Comparison of ENCODE assay signal across 26 mouse cellular contexts in the genomic region with DNA sequence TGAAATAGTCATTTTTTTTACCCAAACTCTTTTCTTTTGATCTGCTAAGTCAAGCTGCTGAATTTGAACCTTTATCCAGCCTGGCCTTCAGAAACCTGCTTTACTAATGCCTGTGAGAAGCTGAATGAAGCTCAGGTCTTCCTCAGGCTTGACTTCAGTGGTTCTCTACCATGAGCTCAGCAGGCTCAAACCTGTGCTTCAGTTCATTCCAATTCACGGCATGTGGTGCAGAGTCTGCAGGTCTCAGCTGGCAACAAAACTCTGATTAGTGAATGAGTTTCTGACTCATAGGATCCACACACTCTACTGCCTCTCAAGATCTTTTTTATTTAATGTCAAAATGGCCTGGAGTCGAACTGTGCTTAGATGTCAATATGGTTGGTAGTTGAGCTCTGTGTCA.
A peak's percentile ranks its signal among the peaks of the same experiment; 100 is the strongest.
DNase-seq lines count a peak whose midpoint lies in the region; ATAC-seq and TF ChIP-seq lines count a peak whose summit lies in the region.
"Had no signal": no experiment of that assay in that cellular context is flagged by ENCODE, and none has a peak within 500 bp of the region (broad histone marks: within the 10 kb centered on the region; RNA-seq: fewer than 3 reads in every experiment).

No protein-coding gene starts in this region.

- no peak overlapping the region for H3K27ac ChIP-seq in hindbrain, postnatal 0 days
- no peak overlapping the region for H3K27ac ChIP-seq in hindbrain, embryonic 14.5 days
- H3K27ac ChIP-seq: forebrain, embryonic 13.5 days; heart, embryonic 13.5 days; hindbrain, embryonic 15.5 days; kidney, embryonic 15.5 days; limb, embryonic 10.5 days; limb, embryonic 15.5 days; liver, embryonic 13.5 days; macrophage; midbrain, embryonic 15.5 days had no signal

- H3K4me3 ChIP-seq in hindbrain, postnatal 0 days (ENCODE audit: low read length), result no peak overlapping the region
- H3K4me3 ChIP-seq in hindbrain, embryonic 14.5 days (replicated peaks; ENCODE audit: low read length), result no peak overlapping the region
- H3K4me3 ChIP-seq: forebrain, embryonic 13.5 days; heart, embryonic 13.5 days; hindbrain, embryonic 15.5 days; kidney, embryonic 15.5 days; limb, embryonic 10.5 days; limb, embryonic 15.5 days; liver, embryonic 13.5 days; midbrain, embryonic 15.5 days had no signal

- no peaks in the 10 kb centered on the region for H3K27me3 ChIP-seq in hindbrain, postnatal 0 days (ENCODE audit: insufficient read depth, low read length)
- H3K27me3 ChIP-seq in hindbrain, embryonic 14.5 days (ENCODE audit: control insufficient read depth, insufficient read depth, low read length), result no peaks in the 10 kb centered on the region
- H3K27me3 ChIP-seq: forebrain, embryonic 13.5 days; heart, embryonic 13.5 days; hindbrain, embryonic 15.5 days; kidney, embryonic 15.5 days; limb, embryonic 15.5 days; liver, embryonic 13.5 days; midbrain, embryonic 15.5 days had no signal

- TF ChIP-seq CTCF in hindbrain, postnatal 0 days (IDR thresholded peaks at IDR 0.05; ENCODE audit: low read depth), result no peak

- H3K4me2 ChIP-seq in hindbrain, postnatal 0 days (ENCODE audit: low read depth, low read length), result no peak overlapping the region
- no peak overlapping the region for H3K4me2 ChIP-seq in hindbrain, embryonic 14.5 days (replicated peaks)
- H3K4me2 ChIP-seq: forebrain, embryonic 13.5 days; heart, embryonic 13.5 days; hindbrain, embryonic 15.5 days; kidney, embryonic 15.5 days; limb, embryonic 15.5 days; liver, embryonic 13.5 days; midbrain, embryonic 15.5 days had no signal

- no peaks in the 10 kb centered on the region for H3K4me1 ChIP-seq in hindbrain, postnatal 0 days (ENCODE audit: insufficient read depth, low read length)
- no peaks in the 10 kb centered on the region for H3K4me1 ChIP-seq in hindbrain, embryonic 14.5 days (replicated peaks; ENCODE audit: control insufficient read depth, insufficient read depth, low read length)
- H3K4me1 ChIP-seq: forebrain, embryonic 13.5 days; heart, embryonic 13.5 days; hindbrain, embryonic 15.5 days; limb, embryonic 10.5 days; limb, embryonic 15.5 days; liver, embryonic 13.5 days; midbrain, embryonic 15.5 days had no signal

- H3K36me3 ChIP-seq in hindbrain, postnatal 0 days (ENCODE audit: insufficient read depth, low read length), result no peaks in the 10 kb centered on the region
- no peaks in the 10 kb centered on the region for H3K36me3 ChIP-seq in hindbrain, embryonic 14.5 days (replicated peaks; ENCODE audit: control insufficient read depth, insufficient read depth)
- H3K36me3 ChIP-seq: heart, embryonic 13.5 days; hindbrain, embryonic 15.5 days; kidney, embryonic 15.5 days; limb, embryonic 10.5 days; limb, embryonic 15.5 days; liver, embryonic 13.5 days; midbrain, embryonic 15.5 days had no signal

- H3K9me3 ChIP-seq in hindbrain, postnatal 0 days (ENCODE audit: low read length), result no peaks in the 10 kb centered on the region
- no peaks in the 10 kb centered on the region for H3K9me3 ChIP-seq in hindbrain, embryonic 14.5 days (ENCODE audit: control insufficient read depth, low read length)
- H3K9me3 ChIP-seq: forebrain, embryonic 13.5 days; heart, embryonic 13.5 days; hindbrain, embryonic 15.5 days; kidney, embryonic 15.5 days; limb, embryonic 10.5 days; limb, embryonic 15.5 days; liver, embryonic 13.5 days; midbrain, embryonic 15.5 days had no signal

- DNase-seq in hindbrain, postnatal 0 days (ENCODE audit: low spot score), result peak; percentile 11
- no peak for DNase-seq in hindbrain, embryonic 14.5 days (ENCODE audit: low spot score)
- DNase-seq in cerebellum, adult 11 months, result peak; percentile 36
- DNase-seq in cerebellum, adult 9-10 months, result peak; percentile 70
- DNase-seq in cerebellum, postnatal 36 days, result peak; percentile 38 to 54
- no peak for DNase-seq in kidney, postnatal 4 days
- no peak for DNase-seq in testis, postnatal 10 days (ENCODE audit: low spot score)
- DNase-seq: adrenal gland, postnatal 36 days; gastrocnemius, postnatal 10 days; heart, postnatal 10 days; kidney, adult 18-20 months; kidney, postnatal 25 days; liver, embryonic 13.5 days; lung, adult 2 months; lung, postnatal 10 days; spleen, adult 18-20 months; thymus, adult 2 months; thymus, postnatal 4 days had no signal

- ATAC-seq in hindbrain, postnatal 0 days, result no peak
- no peak for ATAC-seq in hindbrain, embryonic 14.5 days (ENCODE audit: low FRiP score)
- ATAC-seq: forebrain, embryonic 13.5 days; midbrain, embryonic 15.5 days had no signal

- no peak overlapping the region for H3K9ac ChIP-seq in hindbrain, postnatal 0 days (replicated peaks; ENCODE audit: low read length)
- H3K9ac ChIP-seq in hindbrain, embryonic 14.5 days, result no peak overlapping the region
- H3K9ac ChIP-seq: forebrain, embryonic 13.5 days; heart, embryonic 13.5 days; hindbrain, embryonic 15.5 days; kidney, embryonic 15.5 days; limb, embryonic 15.5 days; liver, embryonic 13.5 days; midbrain, embryonic 15.5 days had no signal

- WGBS in hindbrain, postnatal 0 days, result 62% methylated on average over 2 of the region's 2 CpGs
- 81% methylated on average over 2 of the region's 2 CpGs for WGBS in hindbrain, embryonic 14.5 days

Comparison
In these comparisons a context has a peak if more than half of its experiments do, and no peak if none do; other contexts are left out.
1. DNase-seq: peak in hindbrain, postnatal 0 days (single experiment), cerebellum, adult 11 months (single experiment), cerebellum, adult 9-10 months (single experiment) and cerebellum, postnatal 36 days (2 of 2); none in hindbrain, embryonic 14.5 days (single experiment), kidney, postnatal 4 days (0 of 2) and testis, postnatal 10 days (single experiment).